Mouse (Mus musculus) heart, embryonic 16.5 days (tissue): ENCODE data around the gene Mlf1. TPM values are rescaled to one million over a fixed set of nuclear protein-coding genes. Genes with fewer than 3 reads are reported as not detected.

ENCODE experiments used
- ATAC-seq: fragments of 200-750 bp; cut with Nextera tagmentation; replicated peaks from 2 replicates; pipeline ENCODE4 v1.8.0; 2017; ENCODE audit warnings: moderate number of reproducible peaks; ENCODE audit not compliant: insufficient read depth, low FRiP score; ENCODE audit errors: extremely low read depth
- H3K27ac ChIP-seq: fragments of 300-500 bp; sonication (generic); 2 replicates; pipeline ENCODE4 v1.5.1; 2014; ENCODE audit warnings: mild to moderate bottlenecking, low read length, control low read depth, moderate library complexity
- H3K27me3 ChIP-seq: fragments of 300-500 bp; sonication (generic); 2 replicates; pipeline ENCODE4 v1.6.1; 2014; ENCODE audit warnings: low read length, mixed read lengths; ENCODE audit not compliant: control insufficient read depth, insufficient read depth
- H3K36me3 ChIP-seq: fragments of 300-500 bp; sonication (generic); 2 replicates; pipeline ENCODE4 v1.6.1; 2014; ENCODE audit not compliant: control insufficient read depth, insufficient read depth
- H3K4me1 ChIP-seq: fragments of 300-500 bp; sonication (generic); 2 replicates; pipeline ENCODE4 v1.6.1; 2014; ENCODE audit warnings: low read length, mixed read lengths; ENCODE audit not compliant: control insufficient read depth, insufficient read depth
- H3K4me2 ChIP-seq: fragments of 300-500 bp; sonication (generic); 2 replicates; pipeline ENCODE4 v1.6.1; 2014; ENCODE audit warnings: low read depth, mild to moderate bottlenecking, control low read depth, low read length
- H3K4me3 ChIP-seq: fragments of 300-500 bp; sonication (generic); 2 replicates; pipeline ENCODE4 v1.5.1; 2014; ENCODE audit warnings: mild to moderate bottlenecking, control low read depth, low read length
- H3K9ac ChIP-seq: fragments of 300-500 bp; sonication (generic); 2 replicates; pipeline ENCODE4 v1.6.1; 2014; ENCODE audit warnings: low read length, control low read depth
- H3K9me3 ChIP-seq: fragments of 300-500 bp; sonication (generic); replicated peaks from 2 replicates; pipeline ENCODE4 v1.6.1; 2016; ENCODE audit warnings: low read length; ENCODE audit not compliant: control insufficient read depth
- WGBS: fragments of 180-500 bp; shearing (Covaris S2); extraction: QIAGEN DNeasy Blood & Tissue Kit; methylation state at CpG from one replicate; pipeline ENCODE4 v1.1.7; 2014; 5-methylcytosine and 5-hydroxymethylcytosine counted together
- polyA plus RNA-seq: library from polyadenylated mRNA; unstranded; fragments of >200 nt; fragmentation: Nextera tagmentation; extraction: Ambion mirVana; gene quantifications from 2 replicates; pipeline ENCODE4 v1.2.1, GENCODE M21; 2015

The Mlf1 gene
- polyA plus RNA-seq = 329 and 362 TPM in 2 replicates

- Histone ChIP-seq H3K27ac (peak within 1 kb of the TSS; percentile 96), H3K9me3 (no peaks in the 10 kb centered on the region), H3K36me3 (no peaks in the 10 kb centered on the region), H3K4me3 (peak within 1 kb of the TSS; percentile 72), H3K4me1 (peaks cover 21% of the 10 kb centered on the region), H3K9ac (peak within 1 kb of the TSS; percentile 82), H3K4me2 (peak within 1 kb of the TSS; percentile 83), H3K27me3 (no peaks in the 10 kb centered on the region)
- WGBS = under 1% methylated on average over 35 of the region's 35 CpGs
- ATAC-seq = peak; percentile 90
Observed at GRCm38 (mm10) chr3:67373872-67374271, at the start of gene Mlf1. Gene Mlf1 (plus strand): TSS chr3:67374097.

- no peaks in the 10 kb centered on the region for H3K4me1 ChIP-seq
- no peak overlapping the region for H3K4me2 ChIP-seq
- 60% methylated on average over 3 of the region's 3 CpGs for WGBS
- ATAC-seq = no peak
- H3K9ac ChIP-seq = no peak overlapping the region
- H3K4me3 ChIP-seq = no peak overlapping the region
- no peaks in the 10 kb centered on the region for H3K27me3 ChIP-seq
- no peaks in the 10 kb centered on the region for H3K9me3 ChIP-seq
- H3K36me3 ChIP-seq = no peaks in the 10 kb centered on the region
- no peak overlapping the region for H3K27ac ChIP-seq
Observed at GRCm38 (mm10) chr3:67339558-67339957, 34.3 kb upstream of the Mlf1 start.

- no peaks in the 10 kb centered on the region for H3K9me3 ChIP-seq
- no peak for ATAC-seq
- H3K27me3 ChIP-seq = no peaks in the 10 kb centered on the region
- no peak overlapping the region for H3K4me3 ChIP-seq
- no peak overlapping the region for H3K4me2 ChIP-seq
- no peak overlapping the region for H3K27ac ChIP-seq
- no peaks in the 10 kb centered on the region for H3K4me1 ChIP-seq
- no peaks in the 10 kb centered on the region for H3K36me3 ChIP-seq
- H3K9ac ChIP-seq = no peak overlapping the region
- 72% methylated on average over 7 of the region's 7 CpGs for WGBS
Observed at GRCm38 (mm10) chr3:67340921-67341320, 33.0 kb upstream of the Mlf1 start.

GRCm38 (mm10) chr3:67343004-67343662 is 30.8 kb upstream of the Mlf1 start:
- Histone ChIP-seq H3K4me2 (no peak overlapping the region), H3K27me3 (no peaks in the 10 kb centered on the region), H3K4me1 (no peaks in the 10 kb centered on the region), H3K36me3 (no peaks in the 10 kb centered on the region), H3K27ac (no peak overlapping the region), H3K4me3 (no peak overlapping the region), H3K9me3 (no peaks in the 10 kb centered on the region), H3K9ac (no peak overlapping the region)
- WGBS = 64% methylated on average over 5 of the region's 5 CpGs
- no peak for ATAC-seq

GRCm38 (mm10) chr3:67344599-67344998 is 29.3 kb upstream of the Mlf1 start:
- Histone ChIP-seq H3K4me3 (no peak overlapping the region), H3K27me3 (no peaks in the 10 kb centered on the region), H3K9me3 (no peaks in the 10 kb centered on the region), H3K27ac (no peak overlapping the region), H3K9ac (no peak overlapping the region), H3K4me1 (no peaks in the 10 kb centered on the region), H3K36me3 (no peaks in the 10 kb centered on the region), H3K4me2 (no peak overlapping the region)
- ATAC-seq = no peak
- 7% methylated on average over 2 of the region's 2 CpGs for WGBS

GRCm38 (mm10) chr3:67346674-67347073 is 27.2 kb upstream of the Mlf1 start:
- no peaks in the 10 kb centered on the region for H3K27me3 ChIP-seq

GRCm38 (mm10) chr3:67351406-67352127 is 22.3 kb upstream of the Mlf1 start:
- WGBS = 70% methylated on average over 12 of the region's 12 CpGs
- H3K27ac ChIP-seq = no peak overlapping the region
- no peak overlapping the region for H3K9ac ChIP-seq
- H3K36me3 ChIP-seq = no peaks in the 10 kb centered on the region
- no peaks in the 10 kb centered on the region for H3K27me3 ChIP-seq
- ATAC-seq = no peak
- H3K9me3 ChIP-seq = no peaks in the 10 kb centered on the region
- H3K4me3 ChIP-seq = no peak overlapping the region
- no peak overlapping the region for H3K4me2 ChIP-seq
- no peaks in the 10 kb centered on the region for H3K4me1 ChIP-seq

More at GRCm38 (mm10) chr3:67346674-67347073, 27.2 kb upstream of the Mlf1 start:
- H3K9me3 ChIP-seq = no peaks in the 10 kb centered on the region
- H3K9ac ChIP-seq = no peak overlapping the region
- no peaks in the 10 kb centered on the region for H3K36me3 ChIP-seq
- H3K4me3 ChIP-seq = no peak overlapping the region
- no peak overlapping the region for H3K4me2 ChIP-seq
- ATAC-seq = no peak
- H3K27ac ChIP-seq = no peak overlapping the region
- no peaks in the 10 kb centered on the region for H3K4me1 ChIP-seq
- 64% methylated on average over 2 of the region's 2 CpGs for WGBS

GRCm38 (mm10) chr3:67352128-67352762 is 21.7 kb upstream of the Mlf1 start:
- no peak overlapping the region for H3K4me2 ChIP-seq
- no peaks in the 10 kb centered on the region for H3K9me3 ChIP-seq
- no peak overlapping the region for H3K4me3 ChIP-seq
- H3K9ac ChIP-seq = no peak overlapping the region
- 38% methylated on average over 3 of the region's 5 CpGs for WGBS
- H3K4me1 ChIP-seq = no peaks in the 10 kb centered on the region
- ATAC-seq = 0 out of 2 replicates have a peak, but pooled peaks have one; percentile 41
- H3K36me3 ChIP-seq = no peaks in the 10 kb centered on the region
- no peak overlapping the region for H3K27ac ChIP-seq
- H3K27me3 ChIP-seq = no peaks in the 10 kb centered on the region

GRCm38 (mm10) chr3:67352763-67353149 is 21.1 kb upstream of the Mlf1 start:
- no peak for ATAC-seq
- Histone ChIP-seq H3K36me3 (no peaks in the 10 kb centered on the region), H3K9me3 (no peaks in the 10 kb centered on the region), H3K4me1 (no peaks in the 10 kb centered on the region), H3K4me2 (no peak overlapping the region), H3K9ac (no peak overlapping the region), H3K27ac (no peak overlapping the region), H3K4me3 (no peak overlapping the region), H3K27me3 (no peaks in the 10 kb centered on the region)
- WGBS = 65% methylated on average over 3 of the region's 3 CpGs
